Mouse (Mus musculus) left cerebral cortex, postnatal 10 days (tissue): ENCODE results near the gene Olfr294. TPM values are rescaled to one million over a fixed set of nuclear protein-coding genes. Genes with fewer than 3 reads are reported as not detected.

Experiments used
- DNase-seq, 2 experiments: peaks; one replicate each; pipeline ENCODE4 v3.0.0; 2021 to 2022; ENCODE audit warnings: low spot score in 2 of 2, mixed read lengths in 1 of 2; ENCODE audit errors: extremely low spot score in 1 of 2
- intact Hi-C: fragments of 180-260 bp; cut with DNase I; formaldehyde crosslinking; loops from one replicate; pipeline ENCODE4 v1.15.1; 2025
- total RNA-seq, 2 experiments: library from RNA; stranded (reverse); gene quantifications; 2 replicates each; pipeline ENCODE4 v1.2.3; 2021

The Olfr294 gene
- not detected for total RNA-seq

- DNase-seq: no peak
- intact Hi-C loops: no loop called here
Observed at GRCm38 (mm10) chr7:86616543-86616942, at the start of gene Olfr294. Gene Olfr294 (minus strand): TSS chr7:86616643.

GRCm38 (mm10) chr7:86648761-86649160 lies 32.3 kb upstream of the Olfr294 start, which contains the start of gene Olfr293:
Gene Olfr293 (plus strand): TSS chr7:86649061.
- intact Hi-C loops: no loop called here
- no peak for DNase-seq

- DNase-seq: no peak
- intact Hi-C loops: no loop called here
Observed at GRCm38 (mm10) chr7:86583562-86583961, 32.9 kb downstream of the Olfr294 start, which contains the start of gene Olfr295. Gene Olfr295 (plus strand): TSS chr7:86583862.

Other genes with a start within 250 kb of the Olfr294 start
- gene Olfr305, start 249.7 kb downstream of the Olfr294 start, total RNA-seq: not detected
- gene Olfr304, start 230.0 kb downstream of the Olfr294 start, total RNA-seq: not detected
- not detected for gene Olfr303, start 218.9 kb downstream of the Olfr294 start, total RNA-seq
- not detected for gene Olfr301, start 212.8 kb downstream of the Olfr294 start, total RNA-seq
- gene Olfr299, start 156.7 kb downstream of the Olfr294 start, total RNA-seq: not detected
- not detected for gene Olfr298, start 124.2 kb downstream of the Olfr294 start, total RNA-seq
- gene Olfr297, start 96.7 kb downstream of the Olfr294 start, total RNA-seq: not detected
- gene Olfr295, start 32.8 kb downstream of the Olfr294 start, total RNA-seq: not detected
- not detected for gene Olfr293, start 32.4 kb upstream of the Olfr294 start, total RNA-seq
- gene Olfr292, start 71.7 kb upstream of the Olfr294 start, total RNA-seq: not detected
- 1 to 10 TPM; 2.9 to 4.1 TPM for gene Folh1, start 159.3 kb upstream of the Olfr294 start, total RNA-seq
- not detected for gene Vmn2r77, start 178.4 kb upstream of the Olfr294 start, total RNA-seq